Mouse (Mus musculus) myocyte (in vitro differentiated cells): Measurements from ENCODE around the gene Ncoa4. TPM values are rescaled to one million over a fixed set of nuclear protein-coding genes. Genes with fewer than 3 reads are reported as not detected.

ENCODE experiments used
- H3K27me3 ChIP-seq: one replicate; pipeline ENCODE4 v1.6.1; 2011; ENCODE audit not compliant: control insufficient read depth, insufficient read depth, insufficient read length
- H3K36me3 ChIP-seq: one replicate; pipeline ENCODE4 v1.6.1; 2011; ENCODE audit not compliant: control insufficient read depth, insufficient read depth
- H3K4me2 ChIP-seq: one replicate; pipeline ENCODE4 v1.6.1; 2011; ENCODE audit warnings: low read depth, control low read depth
- H3K4me3 ChIP-seq: one replicate; pipeline ENCODE4 v1.5.1; 2011; ENCODE audit warnings: mild to moderate bottlenecking, control low read depth, moderate library complexity
- H3K79me2 ChIP-seq: one replicate; pipeline ENCODE4 v1.6.1; 2011; ENCODE audit not compliant: control insufficient read depth, insufficient read depth
- H3ac ChIP-seq: one replicate; pipeline ENCODE4 v1.6.1; 2011; ENCODE audit not compliant: control insufficient read depth, insufficient read length
- CEBPB ChIP-seq: IDR thresholded peaks from 2 replicates; pipeline ENCODE4 v1.6.1; 2011; ENCODE audit warnings: mild to moderate bottlenecking, moderate library complexity; ENCODE audit not compliant: poor library complexity, insufficient read depth, severe bottlenecking
- E2F4 ChIP-seq: IDR thresholded peaks from one replicate; pipeline ENCODE4 v1.6.1; 2011; ENCODE audit warnings: mild to moderate bottlenecking, control low read depth, moderate library complexity; ENCODE audit not compliant: insufficient read depth
- MAX ChIP-seq: IDR thresholded peaks from one replicate; pipeline ENCODE4 v1.6.1; 2011; ENCODE audit warnings: low read depth, mild to moderate bottlenecking, control low read depth
- MYOD1 ChIP-seq, 3 experiments: IDR thresholded peaks; one replicate each; pipeline ENCODE4 v1.6.1; 2011; ENCODE audit warnings: control low read depth in 2 of 3, low read depth in 2 of 3, mild to moderate bottlenecking in 2 of 3, moderate library complexity in 1 of 3; ENCODE audit not compliant: insufficient read length in 2 of 3, control insufficient read depth in 1 of 3
- MYOG ChIP-seq, 3 experiments: IDR thresholded peaks; one replicate each; pipeline ENCODE4 v1.6.1; 2011; ENCODE audit warnings: control low read depth in 2 of 3, low read depth in 2 of 3, mild to moderate bottlenecking in 2 of 3; ENCODE audit not compliant: insufficient read length in 2 of 3, control insufficient read depth in 1 of 3, insufficient read depth in 1 of 3
- POLR2A ChIP-seq: IDR thresholded peaks from one replicate; pipeline ENCODE4 v1.6.1; 2011; ENCODE audit warnings: low read depth, mild to moderate bottlenecking, control low read depth, moderate library complexity; ENCODE audit not compliant: insufficient read length
- POLR2AphosphoS2 ChIP-seq: IDR thresholded peaks from one replicate; pipeline ENCODE4 v1.6.1; 2011; ENCODE audit warnings: low read depth, control low read depth; ENCODE audit not compliant: insufficient read length
- REST ChIP-seq: IDR thresholded peaks from one replicate; pipeline ENCODE4 v1.6.1; 2011; ENCODE audit warnings: mild to moderate bottlenecking, control low read depth, moderate library complexity; ENCODE audit not compliant: insufficient read depth, insufficient read length
- SRF ChIP-seq: IDR thresholded peaks from one replicate; pipeline ENCODE4 v1.6.1; 2011; ENCODE audit warnings: low read depth; ENCODE audit not compliant: control insufficient read depth, insufficient read length
- TCF12 ChIP-seq: IDR thresholded peaks from one replicate; pipeline ENCODE4 v1.6.1; 2011; ENCODE audit warnings: mild to moderate bottlenecking, control low read depth; ENCODE audit not compliant: poor library complexity, insufficient read depth, severe bottlenecking
- TCF3 ChIP-seq: IDR thresholded peaks from one replicate; pipeline ENCODE4 v1.6.1; 2011; ENCODE audit warnings: low read depth, control low read depth; ENCODE audit not compliant: insufficient read length
- USF1 ChIP-seq: IDR thresholded peaks from one replicate; pipeline ENCODE4 v1.6.1; 2011; ENCODE audit warnings: low read depth, mild to moderate bottlenecking, control low read depth, moderate library complexity
- polyA plus RNA-seq: library from polyadenylated mRNA; unstranded; fragments of >200 nt; fragmentation: generic; extraction: Trizol; gene quantifications from one replicate; pipeline ENCODE4 v1.2.1, GENCODE M21; 2012; ENCODE audit warnings: missing spikeins

Gene Ncoa4
- polyA plus RNA-seq, 1 experiment, result 20.2 TPM

DNA sequence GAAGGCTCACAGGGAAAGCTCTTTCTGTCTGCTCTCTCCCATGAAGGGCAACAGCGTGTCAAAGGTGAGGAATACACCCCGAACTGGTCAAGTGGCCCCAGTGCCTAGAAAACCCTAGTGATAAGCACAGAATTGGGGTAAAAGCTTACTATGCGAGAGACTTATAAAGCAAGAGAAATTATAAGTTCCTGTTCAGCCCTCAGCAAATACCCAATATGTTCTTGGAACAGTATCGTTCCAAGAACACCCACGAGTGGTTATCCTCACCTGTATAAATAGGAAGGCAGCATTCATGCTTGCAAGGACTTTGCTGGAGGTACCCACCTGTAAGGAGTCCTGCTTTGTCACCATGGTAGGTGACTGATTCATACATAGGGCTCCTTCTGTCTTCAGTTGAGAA, 17.9 kb upstream of the Ncoa4 start, which contains the start of gene Msmb:
Gene Msmb, plus strand, starts transcription at position 301 of the 400 bp plus-strand sequence.
- Histone ChIP-seq H3K36me3 (no peaks in the 10 kb centered on the region), H3K27me3 (peaks cover 6% of the 10 kb centered on the region), H3K4me3 (no peak within 1 kb of the TSS), H3K79me2 (no peaks in the 10 kb centered on the region), H3ac (no peak within 1 kb of the TSS), H3K4me2 (no peak within 1 kb of the TSS)
- TF ChIP-seq TCF3 (no peak), MYOD1 (IDR thresholded peaks at IDR 0.05; ENCODE audit: control insufficient read depth in 1 of 3, insufficient read length in 2 of 3, low read depth in 2 of 3) (no peak), E2F4 (no peak), MAX (no peak), USF1 (no peak), CEBPB (no peak), POLR2A (no peak), REST (no peak), TCF12 (no peak)

DNA sequence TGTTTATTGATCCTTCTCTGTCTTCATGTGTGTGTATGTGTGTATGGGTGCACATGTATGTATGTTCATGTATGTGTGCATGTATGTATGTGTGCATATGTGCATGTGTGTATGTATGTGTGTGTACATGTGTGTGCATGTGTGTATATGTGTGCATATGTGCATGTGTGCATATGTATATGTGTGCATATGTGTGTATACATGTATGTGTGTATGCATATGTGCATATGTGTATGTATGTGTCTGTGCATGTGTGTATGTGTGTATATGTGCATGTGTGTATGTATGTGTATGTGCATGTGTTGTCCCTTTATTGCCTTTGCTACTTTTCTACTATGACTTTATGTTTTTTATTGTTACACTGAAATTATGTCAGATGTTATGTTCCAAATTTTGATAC, 14.9 kb upstream of the Ncoa4 start:
- Histone ChIP-seq H3K79me2 (no peaks in the 10 kb centered on the region), H3ac (no peak overlapping the region), H3K27me3 (peaks cover 16% of the 10 kb centered on the region), H3K36me3 (no peaks in the 10 kb centered on the region), H3K4me2 (no peak overlapping the region), H3K4me3 (no peak overlapping the region)
- no peak for TF ChIP-seq SRF
- TF ChIP-seq REST, result no peak
- no peak for TF ChIP-seq MAX
- TF ChIP-seq MYOG (IDR thresholded peaks at IDR 0.05; ENCODE audit: control insufficient read depth in 1 of 3, insufficient read depth in 1 of 3, insufficient read length in 2 of 3, low read depth in 2 of 3), result no peak
- no peak for TF ChIP-seq POLR2A
- TF ChIP-seq TCF12, result no peak
- no peak for TF ChIP-seq MYOD1 (IDR thresholded peaks at IDR 0.05; ENCODE audit: control insufficient read depth in 1 of 3, insufficient read length in 2 of 3, low read depth in 2 of 3)
- TF ChIP-seq USF1, result no peak
- TF ChIP-seq E2F4, result no peak
- no peak for TF ChIP-seq CEBPB
- no peak for TF ChIP-seq POLR2AphosphoS2
- no peak for TF ChIP-seq TCF3

DNA sequence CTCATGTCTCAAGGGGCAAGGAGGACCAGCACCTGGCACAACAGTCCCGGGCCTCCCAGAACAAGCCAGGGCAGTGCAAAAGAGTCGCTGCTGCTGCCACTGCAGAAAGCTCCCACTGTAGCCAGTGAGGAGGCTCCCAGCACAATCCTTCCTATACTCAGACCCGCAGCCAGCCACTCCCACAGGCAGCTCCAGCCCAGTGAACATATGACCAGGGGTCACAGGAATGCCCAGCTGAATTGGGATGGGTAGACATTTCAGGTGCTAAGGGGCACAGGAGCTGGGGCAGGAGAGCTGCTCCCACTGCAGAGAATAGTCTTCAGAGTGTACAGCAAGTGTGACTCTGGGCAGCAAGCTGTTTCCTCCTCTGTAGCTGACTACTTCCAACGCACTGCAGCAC, 14.3 kb upstream of the Ncoa4 start:
- TF ChIP-seq POLR2AphosphoS2, result no peak
- no peak for TF ChIP-seq MYOG (IDR thresholded peaks at IDR 0.05; ENCODE audit: control insufficient read depth in 1 of 3, insufficient read depth in 1 of 3, insufficient read length in 2 of 3, low read depth in 2 of 3)
- TF ChIP-seq MAX, result no peak
- no peak for TF ChIP-seq REST
- no peak for TF ChIP-seq CEBPB
- no peak for TF ChIP-seq USF1
- TF ChIP-seq TCF3, result no peak
- no peak for TF ChIP-seq E2F4
- no peak for TF ChIP-seq POLR2A
- TF ChIP-seq MYOD1 (IDR thresholded peaks at IDR 0.05; ENCODE audit: control insufficient read depth in 1 of 3, insufficient read length in 2 of 3, low read depth in 2 of 3), result no peak
- no peak for TF ChIP-seq TCF12
- no peak for TF ChIP-seq SRF
- H3K4me2 ChIP-seq, result no peak overlapping the region
- H3K4me3 ChIP-seq, result no peak overlapping the region
- H3K79me2 ChIP-seq, result no peaks in the 10 kb centered on the region
- H3K36me3 ChIP-seq, result no peaks in the 10 kb centered on the region
- peaks cover 16% of the 10 kb centered on the region for H3K27me3 ChIP-seq
- no peak overlapping the region for H3ac ChIP-seq

DNA sequence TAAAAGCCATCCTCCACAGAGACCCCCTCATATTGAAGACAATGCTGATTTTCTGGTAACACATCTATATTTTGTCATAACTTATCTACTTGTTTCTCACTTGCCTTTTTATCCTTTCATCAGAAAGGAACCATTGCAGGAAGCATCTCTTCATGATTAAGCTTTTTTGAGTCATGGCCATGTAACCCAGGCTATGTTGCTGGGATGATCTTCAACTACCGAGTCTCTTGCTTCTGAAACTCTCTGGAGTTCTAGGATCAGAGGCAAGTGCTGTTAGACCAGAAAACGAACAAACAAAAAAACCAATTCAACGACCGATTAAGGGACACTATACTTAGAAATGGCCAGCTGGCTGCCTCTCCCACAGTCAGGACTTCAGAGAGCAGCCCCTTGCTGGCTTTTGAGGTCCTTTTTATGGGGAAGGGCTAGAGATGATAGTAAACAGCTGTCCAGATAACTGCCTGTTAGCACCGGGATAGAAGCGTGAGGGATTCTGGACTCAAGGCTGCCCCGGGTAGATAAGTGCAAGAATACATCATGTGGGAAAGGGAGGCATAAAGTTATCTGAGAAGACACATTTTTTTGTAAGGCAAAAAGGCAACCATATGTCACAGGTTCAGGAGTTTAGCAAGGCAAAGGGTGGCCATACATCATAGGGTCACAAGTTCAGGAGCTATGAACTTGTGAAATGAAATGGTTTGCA, 13.7 kb upstream of the Ncoa4 start:
- peaks cover 16% of the 10 kb centered on the region for H3K27me3 ChIP-seq
- H3ac ChIP-seq, result no peak overlapping the region
- no peak overlapping the region for H3K4me3 ChIP-seq
- TF ChIP-seq MYOG (IDR thresholded peaks at IDR 0.05; ENCODE audit: control insufficient read depth in 1 of 3, insufficient read depth in 1 of 3, insufficient read length in 2 of 3, low read depth in 2 of 3), result no peak
- TF ChIP-seq REST, result no peak
- no peak for TF ChIP-seq TCF3
- TF ChIP-seq USF1, result no peak
- no peak for TF ChIP-seq SRF
- TF ChIP-seq POLR2AphosphoS2, result no peak
- TF ChIP-seq CEBPB, result no peak
- TF ChIP-seq E2F4, result no peak
- TF ChIP-seq MAX, result no peak
- TF ChIP-seq POLR2A, result no peak
- TF ChIP-seq MYOD1 (IDR thresholded peaks at IDR 0.05; ENCODE audit: control insufficient read depth in 1 of 3, insufficient read length in 2 of 3, low read depth in 2 of 3), result no peak
- no peak for TF ChIP-seq TCF12
- no peaks in the 10 kb centered on the region for H3K36me3 ChIP-seq
- no peak overlapping the region for H3K4me2 ChIP-seq
- no peaks in the 10 kb centered on the region for H3K79me2 ChIP-seq
